Mouse (Mus musculus) intestine, postnatal 0 days (tissue): ENCODE results near the gene Gm11437. TPM values are rescaled to one million over a fixed set of nuclear protein-coding genes. Genes with fewer than 3 reads are reported as not detected.

ENCODE experiments used
- ATAC-seq: fragments of 200-750 bp; cut with Nextera tagmentation; 2 replicates; pipeline ENCODE4 v1.8.0; 2017; ENCODE audit warnings: mild to moderate bottlenecking, moderate TSS enrichment, moderate library complexity
- H3K27ac ChIP-seq: fragments of 300-500 bp; sonication (generic); 2 replicates; pipeline ENCODE4 v1.5.1; 2014; ENCODE audit warnings: mild to moderate bottlenecking, low read depth, low read length, moderate library complexity
- H3K27me3 ChIP-seq: fragments of 300-500 bp; sonication (generic); replicated peaks from 2 replicates; pipeline ENCODE4 v1.6.1; 2014; ENCODE audit warnings: low read length, mixed read lengths; ENCODE audit not compliant: control insufficient read depth, insufficient read depth
- H3K36me3 ChIP-seq: fragments of 300-500 bp; sonication (generic); 2 replicates; pipeline ENCODE4 v1.6.1; 2014; ENCODE audit warnings: mild to moderate bottlenecking, moderate library complexity; ENCODE audit not compliant: control insufficient read depth, insufficient read depth
- H3K4me1 ChIP-seq: fragments of 300-500 bp; sonication (generic); replicated peaks from 2 replicates; pipeline ENCODE4 v1.6.1; 2014; ENCODE audit warnings: antibody characterized with exemption, low read length, mixed read lengths; ENCODE audit not compliant: control insufficient read depth, insufficient read depth
- H3K4me2 ChIP-seq: fragments of 300-500 bp; sonication (generic); replicated peaks from 2 replicates; pipeline ENCODE4 v1.6.1; 2014; ENCODE audit warnings: low read depth, mild to moderate bottlenecking, moderate library complexity
- H3K4me3 ChIP-seq: fragments of 300-500 bp; sonication (generic); 2 replicates; pipeline ENCODE4 v1.5.1; 2014; ENCODE audit warnings: low read depth, low read length
- H3K9ac ChIP-seq: fragments of 300-500 bp; sonication (generic); 2 replicates; pipeline ENCODE4 v1.6.1; 2014; ENCODE audit warnings: mild to moderate bottlenecking, low read depth, low read length
- H3K9me3 ChIP-seq: fragments of 300-500 bp; sonication (generic); 2 replicates; pipeline ENCODE4 v1.6.1; 2016; ENCODE audit warnings: mixed run types; ENCODE audit not compliant: control insufficient read depth
- CTCF ChIP-seq: sonication (generic); IDR thresholded peaks from 2 replicates; pipeline ENCODE4 v1.5.1; 2016; ENCODE audit warnings: low read depth, mild to moderate bottlenecking, control low read depth, antibody characterized with exemption, moderate library complexity
- WGBS: fragments of 180-500 bp; shearing (Covaris S2); extraction: QIAGEN DNeasy Blood & Tissue Kit; methylation state at CpG from one replicate; pipeline ENCODE4 v1.1.7; 2014; 5-methylcytosine and 5-hydroxymethylcytosine counted together
- polyA plus RNA-seq: library from polyadenylated mRNA; unstranded; fragments of >200 nt; fragmentation: Nextera tagmentation; extraction: Ambion mirVana; gene quantifications from 2 replicates; pipeline ENCODE4 v1.2.1, GENCODE M21; 2015

Gene Gm11437
- polyA plus RNA-seq, 1 experiment from 2014 or later: not detected

DNA sequence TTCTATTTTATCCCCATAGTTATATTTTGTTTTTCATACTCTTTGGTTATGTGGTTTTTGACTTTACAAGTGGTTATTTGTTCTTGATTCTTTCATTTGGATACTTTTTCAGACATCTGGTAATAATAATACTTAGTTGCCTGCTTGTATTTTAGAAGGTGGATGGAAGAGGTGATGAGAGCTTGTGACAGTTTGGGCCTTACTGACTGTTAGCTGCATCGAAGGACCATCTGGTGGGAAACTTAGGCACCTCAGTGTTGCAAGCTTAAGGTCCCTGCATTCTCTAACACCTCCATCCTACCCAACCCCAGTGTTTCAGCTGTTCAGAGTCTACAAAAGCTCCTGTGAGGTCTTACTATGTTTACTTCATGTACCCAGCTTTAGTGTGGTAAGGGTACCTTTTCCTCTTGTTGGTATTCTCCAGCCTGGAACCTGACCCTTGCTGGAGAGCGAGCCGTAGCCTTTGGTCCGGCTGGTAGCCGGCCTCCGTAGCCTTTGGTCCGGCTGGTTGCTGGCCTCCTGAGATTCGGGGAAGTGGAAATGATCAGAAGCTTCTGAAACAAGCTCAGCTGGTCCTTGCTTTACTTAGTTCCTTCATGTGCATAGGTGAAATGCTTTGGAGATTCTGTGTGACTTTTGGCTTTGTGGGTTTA is 23.4 kb upstream of the Gm11437 start:
- H3K4me2 ChIP-seq: no peak overlapping the region
- no peaks in the 10 kb centered on the region for H3K4me1 ChIP-seq
- no peak overlapping the region for H3K27ac ChIP-seq
- no peaks in the 10 kb centered on the region for H3K9me3 ChIP-seq
- H3K36me3 ChIP-seq: no peaks in the 10 kb centered on the region
- no peak for ATAC-seq
- WGBS: 83% methylated on average over 8 of the region's 8 CpGs
- no peak for TF ChIP-seq CTCF
- no peak overlapping the region for H3K9ac ChIP-seq
- H3K27me3 ChIP-seq: no peaks in the 10 kb centered on the region
- no peak overlapping the region for H3K4me3 ChIP-seq

DNA sequence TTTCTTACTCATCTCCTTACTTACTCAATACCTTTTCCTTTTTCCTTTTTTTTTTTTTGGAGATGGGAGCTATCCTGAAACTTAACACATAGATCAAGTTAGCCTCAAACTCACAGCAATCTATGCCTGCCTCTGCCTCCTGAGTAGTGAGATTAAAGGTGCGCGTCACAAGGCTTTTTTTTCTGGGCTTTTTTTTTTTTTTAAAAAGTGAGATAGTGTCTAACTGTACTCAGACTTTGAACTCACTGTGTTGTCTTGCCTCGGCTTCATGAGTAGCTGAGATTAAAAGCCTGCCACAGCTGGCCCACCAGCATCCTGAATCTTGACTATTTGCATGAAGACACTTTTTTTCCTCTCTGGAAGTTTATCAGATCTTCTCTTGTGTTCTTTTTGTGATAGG is 21.3 kb upstream of the Gm11437 start:
- ATAC-seq: no peak
- H3K36me3 ChIP-seq: no peaks in the 10 kb centered on the region
- H3K4me1 ChIP-seq: no peaks in the 10 kb centered on the region
- H3K9ac ChIP-seq: no peak overlapping the region
- no peak for TF ChIP-seq CTCF
- no peak overlapping the region for H3K27ac ChIP-seq
- WGBS: 37% methylated on average over 3 of the region's 3 CpGs
- no peaks in the 10 kb centered on the region for H3K27me3 ChIP-seq
- no peak overlapping the region for H3K4me2 ChIP-seq
- H3K9me3 ChIP-seq: no peaks in the 10 kb centered on the region
- no peak overlapping the region for H3K4me3 ChIP-seq

GRCm38 (mm10) chr11:84181286-84181685 is 14.0 kb upstream of the Gm11437 start:
- no peak overlapping the region for H3K9ac ChIP-seq
- H3K27ac ChIP-seq: no peak overlapping the region
- H3K4me3 ChIP-seq: no peak overlapping the region
- no peak for ATAC-seq
- no peaks in the 10 kb centered on the region for H3K27me3 ChIP-seq
- H3K4me1 ChIP-seq: no peaks in the 10 kb centered on the region
- no peak overlapping the region for H3K4me2 ChIP-seq
- 64% methylated on average over 2 of the region's 2 CpGs for WGBS
- no peaks in the 10 kb centered on the region for H3K36me3 ChIP-seq
- TF ChIP-seq CTCF: no peak
- H3K9me3 ChIP-seq: no peaks in the 10 kb centered on the region

- peak; percentile 55 for ATAC-seq
- WGBS: under 1% methylated on average over 44 of the region's 44 CpGs
- H3K9ac ChIP-seq: peak overlapping the region; percentile 76
- H3K27me3 ChIP-seq: no peaks in the 10 kb centered on the region
- peak overlapping the region; percentile 83 for H3K27ac ChIP-seq
- H3K4me1 ChIP-seq: no peaks in the 10 kb centered on the region
- peak overlapping the region; percentile 95 for H3K4me2 ChIP-seq
- peak overlapping the region; percentile 94 for H3K4me3 ChIP-seq
- H3K36me3 ChIP-seq: no peaks in the 10 kb centered on the region
- peak; percentile 64 for TF ChIP-seq CTCF
- no peaks in the 10 kb centered on the region for H3K9me3 ChIP-seq
Measured at GRCm38 (mm10) chr11:84179954-84180598, 12.8 kb upstream of the Gm11437 start.

DNA sequence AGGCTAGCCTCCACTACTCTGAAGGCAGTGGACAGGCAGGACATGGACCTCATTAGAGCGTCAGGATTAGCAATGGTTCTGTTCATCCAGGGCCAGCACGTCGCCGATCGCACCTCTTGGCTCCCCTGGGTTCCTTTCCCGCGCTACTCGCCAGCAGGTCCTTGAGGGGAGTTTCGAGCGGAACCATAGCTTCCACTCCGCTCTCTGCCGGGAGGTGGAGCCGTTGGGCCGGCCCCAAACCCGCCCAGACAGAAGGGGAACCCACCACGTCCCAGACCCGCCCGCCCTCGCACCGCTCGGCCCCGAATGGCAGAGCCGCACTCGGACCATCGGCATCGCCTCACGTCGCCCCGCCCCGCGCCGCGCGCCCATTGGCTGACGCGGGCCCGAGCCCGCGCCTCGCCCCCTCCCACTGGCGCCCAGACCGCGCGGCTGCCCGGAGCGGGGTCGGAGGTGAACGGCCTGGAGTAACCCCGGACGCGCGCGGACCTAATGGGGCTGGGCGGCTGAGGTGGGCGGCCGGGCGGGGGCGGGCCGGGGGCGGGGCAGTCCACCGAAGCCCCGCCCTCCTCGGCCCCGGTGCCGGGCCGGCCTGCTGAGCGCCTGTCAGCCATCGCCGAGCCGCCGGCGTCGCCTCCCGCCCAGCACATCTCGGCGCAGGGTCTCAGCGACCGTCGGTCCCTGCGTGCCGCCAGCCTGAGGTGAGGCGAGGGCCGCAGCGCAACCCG is 12.1 kb upstream of the Gm11437 start:
- Histone ChIP-seq H3K4me1 (no peaks in the 10 kb centered on the region), H3K9me3 (no peaks in the 10 kb centered on the region), H3K4me2 (peak overlapping the region; percentile 95), H3K27ac (peak overlapping the region; percentile 83), H3K4me3 (peak overlapping the region; percentile 94), H3K9ac (peak overlapping the region; percentile 76), H3K36me3 (no peaks in the 10 kb centered on the region), H3K27me3 (no peaks in the 10 kb centered on the region)
- TF ChIP-seq CTCF: peak; percentile 87
- ATAC-seq: peak; percentile 98
- WGBS: under 1% methylated on average over 74 of the region's 85 CpGs

DNA sequence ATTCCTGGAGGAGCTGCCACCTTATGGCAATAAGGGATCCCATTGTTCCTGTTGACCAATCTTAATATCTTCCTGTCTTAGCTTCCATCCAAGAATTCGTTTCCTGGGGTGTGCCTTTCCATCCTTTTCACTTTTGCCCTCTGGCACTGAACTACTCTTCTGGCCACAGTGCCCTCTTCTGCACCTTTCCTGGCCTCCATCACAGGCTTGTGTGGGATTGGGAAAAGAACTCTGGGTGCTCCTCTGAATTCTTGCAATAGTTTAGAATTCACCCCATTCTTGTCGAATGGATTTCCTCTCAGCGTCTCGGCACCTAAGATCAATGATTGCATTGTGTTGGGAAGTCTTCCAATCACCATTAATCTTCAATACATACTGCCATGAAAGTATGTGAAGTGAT is 11.3 kb upstream of the Gm11437 start:
- Histone ChIP-seq H3K4me3 (peak overlapping the region; percentile 94; the same call in 1 of the 2 replicates), H3K27ac (no peak overlapping the region), H3K9ac (0 out of 2 replicates have a peak overlapping the region, but pooled peaks have one; percentile 76), H3K9me3 (no peaks in the 10 kb centered on the region), H3K27me3 (no peaks in the 10 kb centered on the region), H3K4me2 (peak overlapping the region; percentile 95), H3K4me1 (no peaks in the 10 kb centered on the region), H3K36me3 (no peaks in the 10 kb centered on the region)
- WGBS: 51% methylated on average over 4 of the region's 4 CpGs
- no peak for TF ChIP-seq CTCF
- ATAC-seq: no peak
